Mouse (Mus musculus) neural tube, embryonic 14.5 days (tissue): ENCODE data around the gene Stk35. TPM values are rescaled to one million over a fixed set of nuclear protein-coding genes. Genes with fewer than 3 reads are reported as not detected.

Experiments
- ATAC-seq: fragments of 200-750 bp; cut with Nextera tagmentation; 2 replicates; pipeline ENCODE4 v1.8.0; 2017; ENCODE audit warnings: low read depth, mild to moderate bottlenecking, moderate TSS enrichment, moderate library complexity
- H3K27ac ChIP-seq: fragments of 300-500 bp; sonication (generic); 2 replicates; pipeline ENCODE4 v1.5.1; 2014; ENCODE audit warnings: low read depth, mild to moderate bottlenecking, control low read depth, low read length, moderate library complexity, mixed read lengths
- H3K27me3 ChIP-seq: fragments of 300-500 bp; sonication (generic); 2 replicates; pipeline ENCODE4 v1.6.1; 2014; ENCODE audit warnings: low read length; ENCODE audit not compliant: control insufficient read depth, insufficient read depth
- H3K36me3 ChIP-seq: fragments of 300-500 bp; sonication (generic); 2 replicates; pipeline ENCODE4 v1.6.1; 2014; ENCODE audit warnings: low read length, mixed read lengths; ENCODE audit not compliant: control insufficient read depth, insufficient read depth
- H3K4me1 ChIP-seq: fragments of 300-500 bp; sonication (generic); 2 replicates; pipeline ENCODE4 v1.6.1; 2014; ENCODE audit warnings: low read length; ENCODE audit not compliant: control insufficient read depth, insufficient read depth
- H3K4me2 ChIP-seq: fragments of 300-500 bp; sonication (generic); 2 replicates; pipeline ENCODE4 v1.6.1; 2014; ENCODE audit warnings: mild to moderate bottlenecking, low read depth, low read length, control low read depth
- H3K4me3 ChIP-seq: fragments of 300-500 bp; sonication (generic); 2 replicates; pipeline ENCODE4 v1.5.1; 2014; ENCODE audit warnings: low read depth, low read length, control low read depth, mixed read lengths
- H3K9ac ChIP-seq: fragments of 300-500 bp; sonication (generic); replicated peaks from 2 replicates; pipeline ENCODE4 v1.6.1; 2014; ENCODE audit warnings: low read depth, mild to moderate bottlenecking, control low read depth, low read length, mixed read lengths
- H3K9me3 ChIP-seq: fragments of 300-500 bp; sonication (generic); 2 replicates; pipeline ENCODE4 v1.6.1; 2016; ENCODE audit warnings: low read length; ENCODE audit not compliant: control insufficient read depth
- WGBS: fragments of 180-500 bp; shearing (Covaris S2); extraction: QIAGEN DNeasy Blood & Tissue Kit; methylation state at CpG from one replicate; pipeline ENCODE4 v1.1.7; 2014; 5-methylcytosine and 5-hydroxymethylcytosine counted together
- polyA plus RNA-seq: library from polyadenylated mRNA; unstranded; fragments of >200 nt; fragmentation: Nextera tagmentation; extraction: Ambion mirVana; gene quantifications from 2 replicates; pipeline ENCODE4 v1.2.1, GENCODE M21; 2014

Gene Stk35
- polyA plus RNA-seq, 1 experiment from 2014 or later = 9.2 TPM

GRCm38 (mm10) chr2:129876935-129877334, 76.6 kb downstream of the Stk35 start:
- H3K4me3 ChIP-seq = no peak overlapping the region
- no peaks in the 10 kb centered on the region for H3K9me3 ChIP-seq
- H3K9ac ChIP-seq = no peak overlapping the region
- no peaks in the 10 kb centered on the region for H3K36me3 ChIP-seq
- H3K4me2 ChIP-seq = no peak overlapping the region
- no peaks in the 10 kb centered on the region for H3K4me1 ChIP-seq
- no peak for ATAC-seq
- H3K27ac ChIP-seq = no peak overlapping the region
- no peaks in the 10 kb centered on the region for H3K27me3 ChIP-seq

DNA sequence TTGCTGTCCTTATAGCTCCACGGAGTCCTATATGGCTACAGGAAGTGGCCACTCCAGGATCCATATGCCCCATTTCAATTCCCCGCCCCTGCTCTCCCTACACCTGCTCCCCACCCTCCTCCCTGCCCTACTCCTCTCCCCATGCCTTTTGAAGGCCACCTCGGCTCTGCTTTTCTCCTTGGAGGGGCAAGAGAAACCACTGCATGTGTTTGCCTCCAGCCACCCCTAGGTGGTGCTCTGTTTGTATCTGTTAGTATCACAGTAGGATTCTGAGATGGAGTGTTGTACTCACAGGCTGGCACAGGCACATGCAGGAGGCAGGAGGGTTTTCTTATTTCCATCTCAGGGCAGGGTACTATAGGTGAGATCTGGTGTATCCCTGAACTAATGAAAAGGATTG, 79.5 kb downstream of the Stk35 start:
- no peak overlapping the region for H3K4me2 ChIP-seq
- H3K9ac ChIP-seq = no peak overlapping the region
- H3K4me1 ChIP-seq = no peaks in the 10 kb centered on the region
- peak; percentile 82; the same call in 1 of the 2 replicates for ATAC-seq
- H3K27ac ChIP-seq = no peak overlapping the region
- H3K4me3 ChIP-seq = no peak overlapping the region
- no peaks in the 10 kb centered on the region for H3K36me3 ChIP-seq
- 34% methylated on average over 3 of the region's 3 CpGs for WGBS
- H3K27me3 ChIP-seq = no peaks in the 10 kb centered on the region
- H3K9me3 ChIP-seq = no peaks in the 10 kb centered on the region

GRCm38 (mm10) chr2:129880226-129880625, 79.9 kb downstream of the Stk35 start:
- no peaks in the 10 kb centered on the region for H3K27me3 ChIP-seq
- no peaks in the 10 kb centered on the region for H3K4me1 ChIP-seq
- H3K36me3 ChIP-seq = no peaks in the 10 kb centered on the region
- WGBS = 90% methylated on average over 7 of the region's 7 CpGs
- no peak overlapping the region for H3K4me2 ChIP-seq
- H3K9me3 ChIP-seq = no peaks in the 10 kb centered on the region
- no peak for ATAC-seq
- no peak overlapping the region for H3K4me3 ChIP-seq
- no peak overlapping the region for H3K9ac ChIP-seq
- no peak overlapping the region for H3K27ac ChIP-seq

- Histone ChIP-seq H3K9me3 (no peaks in the 10 kb centered on the region), H3K4me2 (no peak overlapping the region), H3K36me3 (no peaks in the 10 kb centered on the region), H3K4me3 (no peak overlapping the region), H3K27ac (no peak overlapping the region), H3K9ac (no peak overlapping the region), H3K4me1 (no peaks in the 10 kb centered on the region), H3K27me3 (no peaks in the 10 kb centered on the region)
- 53% methylated on average over 1 of the region's 1 CpGs for WGBS
- no peak for ATAC-seq
Observed at GRCm38 (mm10) chr2:129881886-129882285, 81.6 kb downstream of the Stk35 start.

Other genes starting within 250 kb of the Stk35 start
- gene Sirpa, start 207.7 kb upstream of the Stk35 start, polyA plus RNA-seq = 36.4 and 39.8 TPM in 2 replicates
- gene Pdyn, start 100.7 kb upstream of the Stk35 start, polyA plus RNA-seq = 35.4 and 51.7 TPM in 2 replicates
- gene Tgm3, start 211.8 kb downstream of the Stk35 start, polyA plus RNA-seq = 0.04 TPM in 1 of 2 replicates, not detected in the other